Mouse (Mus musculus) splenic B cell, adult 2 months (primary cell): ENCODE data around the gene Pheta1.
A peak's percentile ranks its signal among the peaks of the same experiment; 100 is the strongest.

Experiments
- DNase-seq: peaks from one replicate; pipeline ENCODE4 v3.0.0-alpha.2; 2011; ENCODE audit warnings: low read depth, low spot score
- H3K27me3 ChIP-seq: 2 replicates; pipeline ENCODE4 v1.6.1; 2012; ENCODE audit warnings: mild to moderate bottlenecking, low read length, moderate library complexity, mixed read lengths; ENCODE audit not compliant: control insufficient read depth, poor library complexity, insufficient read depth, severe bottlenecking
- H3K36me3 ChIP-seq: 2 replicates; pipeline ENCODE4 v1.6.1; 2012; ENCODE audit warnings: mild to moderate bottlenecking, low read length, moderate library complexity, mixed read lengths; ENCODE audit not compliant: control insufficient read depth, poor library complexity, insufficient read depth, severe bottlenecking

Gene Pheta1

DNA sequence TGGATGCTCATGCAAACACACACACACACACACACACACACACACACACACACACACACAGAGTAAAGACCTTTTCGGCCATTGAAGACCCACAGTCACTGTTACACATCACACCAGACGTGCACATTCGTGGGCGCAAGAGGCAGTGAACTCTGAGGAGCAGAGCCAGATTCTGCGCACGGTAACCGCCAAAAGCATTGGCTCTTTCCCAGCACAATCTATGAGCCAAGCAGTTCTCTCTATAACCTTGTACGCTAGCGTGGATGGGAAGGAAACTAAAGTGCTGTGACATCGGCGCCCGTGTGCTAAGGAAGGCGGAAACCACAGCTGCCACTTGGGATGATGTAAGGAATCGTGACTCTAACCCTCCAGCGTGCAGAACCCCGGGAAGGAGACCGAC is 29.9 kb downstream of the Pheta1 start:
- DNase-seq, result no peak
- no peaks in the 10 kb centered on the region for H3K27me3 ChIP-seq
- H3K36me3 ChIP-seq, result no peaks in the 10 kb centered on the region

DNA sequence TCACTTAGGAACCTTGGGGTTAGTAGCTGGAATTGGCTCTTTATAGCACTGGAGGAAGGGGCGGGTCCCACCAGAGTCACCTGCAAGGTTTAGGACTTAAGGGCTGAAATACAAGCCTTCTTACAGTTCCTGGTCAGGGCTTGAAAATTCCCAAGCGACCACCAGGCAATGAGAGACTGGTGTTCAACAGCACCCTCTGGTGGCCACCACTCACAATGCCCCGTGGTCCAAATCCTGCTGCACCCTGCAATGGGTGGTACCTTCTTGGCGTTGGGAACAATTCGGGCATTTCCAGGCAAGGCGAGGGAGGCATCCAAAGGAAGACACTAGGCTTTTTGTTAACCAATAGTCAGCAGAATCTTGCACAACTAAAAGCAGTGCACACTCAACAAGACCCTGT is 30.4 kb downstream of the Pheta1 start:
- Histone ChIP-seq H3K27me3 (no peaks in the 10 kb centered on the region), H3K36me3 (no peaks in the 10 kb centered on the region)
- DNase-seq, result peak; percentile 72

DNA sequence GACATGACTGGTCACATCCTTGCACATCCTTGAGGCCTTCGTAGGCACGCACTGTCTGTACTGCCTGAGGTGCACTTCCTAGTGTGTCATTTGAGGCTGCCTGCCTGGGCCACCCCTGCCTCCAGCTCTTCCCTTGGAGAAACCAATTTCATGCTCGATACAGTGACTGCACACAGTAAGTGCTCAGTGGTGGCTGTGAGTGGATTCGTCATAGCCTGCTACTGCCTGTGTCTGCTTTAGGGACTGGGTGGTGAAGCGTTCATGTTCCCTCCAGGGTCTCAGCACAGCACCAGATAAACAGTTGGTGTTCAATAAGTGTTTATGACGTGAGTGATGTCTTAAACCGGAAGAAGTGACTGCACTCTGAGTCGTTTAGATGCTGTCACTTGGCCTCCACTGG is 34.6 kb downstream of the Pheta1 start:
- DNase-seq, result no peak
- no peaks in the 10 kb centered on the region for H3K36me3 ChIP-seq
- H3K27me3 ChIP-seq, result no peaks in the 10 kb centered on the region

DNA sequence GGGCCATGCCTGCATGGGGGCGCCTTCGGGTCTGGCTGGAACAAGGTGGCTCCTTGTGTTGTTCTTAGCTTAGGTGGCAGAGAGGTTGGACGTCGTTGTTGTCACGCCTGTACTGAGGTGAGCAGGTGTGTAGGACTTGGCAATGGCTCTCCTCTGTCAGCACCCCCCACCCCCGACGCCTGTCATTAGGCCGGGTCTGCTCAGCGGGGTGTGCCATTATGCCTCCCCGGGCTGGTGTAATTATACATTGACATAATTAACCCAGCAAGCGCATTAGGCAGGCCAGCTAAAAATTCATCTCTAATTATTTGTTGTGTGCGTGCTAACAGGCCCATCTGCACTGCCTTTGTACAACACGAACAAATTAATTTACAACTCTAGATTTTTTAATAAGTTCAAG is 40.6 kb downstream of the Pheta1 start:
- Histone ChIP-seq H3K36me3 (no peaks in the 10 kb centered on the region), H3K27me3 (no peaks in the 10 kb centered on the region)
- DNase-seq, result no peak

DNA sequence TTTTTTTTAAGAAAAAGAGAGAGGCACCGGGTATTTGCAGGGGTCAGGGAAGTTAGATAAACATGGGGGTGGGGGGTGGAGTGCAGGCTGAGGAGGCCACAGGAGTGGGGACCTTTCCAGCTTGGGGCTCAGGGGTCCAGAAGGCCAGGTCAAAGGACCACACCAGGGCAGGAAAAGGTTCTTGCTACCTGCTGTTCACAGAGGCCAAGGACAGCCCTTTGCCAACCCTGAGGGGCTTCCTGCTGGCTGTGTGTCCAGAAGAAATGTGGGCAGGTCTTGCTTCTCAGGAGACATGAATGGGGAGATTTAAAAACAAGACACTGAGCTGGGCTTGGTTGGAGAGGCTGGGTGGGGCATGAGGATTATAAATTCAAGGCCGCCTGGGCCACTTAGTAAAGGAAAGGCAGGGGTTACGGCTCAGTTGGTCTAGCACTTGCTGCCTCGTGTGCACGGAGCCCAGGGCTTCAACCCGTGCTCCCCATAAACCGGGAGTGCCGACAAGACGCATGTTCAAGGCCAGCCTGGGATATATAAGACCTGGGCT is 41.1 kb downstream of the Pheta1 start:
- H3K36me3 ChIP-seq, result no peaks in the 10 kb centered on the region
- no peaks in the 10 kb centered on the region for H3K27me3 ChIP-seq
- DNase-seq, result no peak

DNA sequence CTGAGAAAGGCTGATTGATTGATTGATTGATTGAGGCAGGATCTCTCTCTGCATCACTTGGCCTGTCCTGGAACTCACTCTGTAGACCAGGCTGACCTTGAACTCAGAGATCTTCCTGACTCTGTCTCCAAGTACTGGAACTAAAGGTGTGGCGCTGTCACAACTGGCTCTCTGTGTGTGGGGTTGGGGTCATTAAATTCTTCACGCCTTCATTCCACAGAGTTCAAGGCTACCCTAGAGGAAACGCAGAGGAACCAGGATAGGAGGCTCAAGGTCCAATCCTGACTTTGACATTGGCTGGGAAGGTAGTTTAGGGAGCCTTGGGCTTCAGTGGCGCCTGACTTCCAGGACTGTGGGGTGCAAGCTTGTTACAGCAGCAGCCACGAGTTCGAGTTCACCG is 42.1 kb downstream of the Pheta1 start:
- no peak for DNase-seq
- Histone ChIP-seq H3K36me3 (no peaks in the 10 kb centered on the region), H3K27me3 (no peaks in the 10 kb centered on the region)

DNA sequence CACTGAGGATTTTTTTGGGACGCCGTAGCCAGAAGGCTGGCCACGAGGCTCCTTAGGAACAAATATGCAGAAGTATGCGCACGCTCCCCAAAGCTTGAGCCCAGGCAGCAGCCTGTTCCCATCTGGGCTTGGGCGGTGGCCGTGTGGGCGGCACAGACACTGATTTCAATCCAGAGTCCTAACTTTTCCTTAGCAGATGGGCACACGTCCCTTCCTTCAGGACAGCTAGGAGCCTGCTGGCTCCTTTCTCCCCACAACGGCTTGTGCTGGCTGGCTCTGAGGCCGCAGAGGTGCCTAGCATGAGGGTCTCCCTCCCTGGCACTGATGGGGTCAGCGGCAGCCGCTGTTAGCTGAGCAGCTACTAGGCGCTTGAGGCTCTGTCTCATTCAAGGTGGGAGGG is 43.5 kb downstream of the Pheta1 start:
- Histone ChIP-seq H3K36me3 (no peaks in the 10 kb centered on the region), H3K27me3 (no peaks in the 10 kb centered on the region)
- DNase-seq, result no peak

DNA sequence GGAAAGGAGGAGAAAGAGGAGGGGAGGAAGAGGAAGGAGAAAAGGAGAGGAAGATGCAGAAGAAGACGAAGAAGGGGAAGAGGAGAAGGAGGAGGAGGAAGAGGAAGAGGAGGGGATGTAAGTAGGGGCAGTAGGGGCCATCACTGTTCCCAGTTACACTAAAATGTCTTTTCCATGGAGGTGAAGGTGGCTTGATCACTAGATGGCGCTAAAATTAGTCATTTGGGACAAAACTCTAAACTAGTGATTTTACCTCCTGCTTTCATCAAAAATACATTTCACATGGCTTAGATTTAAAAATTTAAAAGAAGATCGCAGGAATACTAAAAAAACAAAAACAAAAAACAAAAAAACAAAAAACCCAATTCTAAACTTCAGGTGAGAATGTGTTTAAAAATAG is 44.8 kb downstream of the Pheta1 start:
- DNase-seq, result peak; percentile 10
- no peaks in the 10 kb centered on the region for H3K36me3 ChIP-seq

DNA sequence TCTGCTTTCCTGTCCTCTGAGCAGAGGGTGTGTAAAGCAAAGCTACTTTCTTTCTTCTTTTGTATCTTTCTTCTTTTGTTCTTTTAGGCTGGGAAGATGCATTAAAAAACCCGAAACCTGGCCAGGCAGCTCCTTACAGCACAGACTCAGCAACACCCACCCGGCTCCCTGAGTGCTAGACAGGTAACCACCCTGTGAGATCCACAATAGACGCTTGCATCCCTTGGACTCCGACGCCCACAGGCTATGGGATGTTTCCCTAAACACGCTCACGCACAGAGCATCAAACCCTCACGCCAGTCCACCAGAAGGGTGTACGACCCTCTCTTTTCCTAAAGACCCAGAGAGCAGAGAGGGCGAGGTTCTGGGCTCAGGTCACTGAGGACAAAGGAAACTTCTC is 45.9 kb downstream of the Pheta1 start:
- H3K36me3 ChIP-seq, result no peaks in the 10 kb centered on the region
- no peaks in the 10 kb centered on the region for H3K27me3 ChIP-seq
- DNase-seq, result no peak

More for the DNA sequence above, 44.8 kb downstream of the Pheta1 start:
- H3K27me3 ChIP-seq, result no peaks in the 10 kb centered on the region

DNA sequence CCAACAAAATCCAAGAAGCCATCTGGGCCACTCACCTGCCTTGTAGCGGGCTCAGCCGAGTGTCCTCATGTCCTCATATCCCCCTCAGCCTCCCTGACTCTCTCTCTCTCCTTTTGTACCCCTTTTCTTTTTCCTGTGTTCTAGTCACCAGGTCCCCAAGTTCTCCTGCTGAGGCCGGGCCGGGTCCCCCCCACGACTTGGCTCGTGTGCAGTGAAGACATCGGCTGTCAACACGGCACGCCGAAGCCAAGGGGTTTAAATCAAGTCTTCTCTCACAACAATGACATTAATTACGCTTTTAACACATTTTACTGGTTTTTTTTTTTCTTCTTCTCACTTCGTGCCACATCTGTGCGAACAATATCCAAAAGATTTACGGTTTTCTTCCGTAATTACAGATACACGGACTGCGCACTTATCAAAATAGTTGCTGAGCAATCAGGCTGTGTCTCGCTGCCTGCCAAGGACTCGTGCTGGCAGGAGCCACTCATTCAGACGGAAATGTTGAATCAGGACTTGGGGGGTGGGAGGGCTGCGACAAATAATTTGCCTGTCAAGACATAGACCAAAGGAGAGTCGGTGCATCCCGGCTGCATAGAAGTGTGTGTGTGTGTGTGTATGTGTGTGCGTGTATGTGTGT is 46.5 kb downstream of the Pheta1 start:
- H3K27me3 ChIP-seq, result no peaks in the 10 kb centered on the region
- no peaks in the 10 kb centered on the region for H3K36me3 ChIP-seq
- no peak for DNase-seq

DNA sequence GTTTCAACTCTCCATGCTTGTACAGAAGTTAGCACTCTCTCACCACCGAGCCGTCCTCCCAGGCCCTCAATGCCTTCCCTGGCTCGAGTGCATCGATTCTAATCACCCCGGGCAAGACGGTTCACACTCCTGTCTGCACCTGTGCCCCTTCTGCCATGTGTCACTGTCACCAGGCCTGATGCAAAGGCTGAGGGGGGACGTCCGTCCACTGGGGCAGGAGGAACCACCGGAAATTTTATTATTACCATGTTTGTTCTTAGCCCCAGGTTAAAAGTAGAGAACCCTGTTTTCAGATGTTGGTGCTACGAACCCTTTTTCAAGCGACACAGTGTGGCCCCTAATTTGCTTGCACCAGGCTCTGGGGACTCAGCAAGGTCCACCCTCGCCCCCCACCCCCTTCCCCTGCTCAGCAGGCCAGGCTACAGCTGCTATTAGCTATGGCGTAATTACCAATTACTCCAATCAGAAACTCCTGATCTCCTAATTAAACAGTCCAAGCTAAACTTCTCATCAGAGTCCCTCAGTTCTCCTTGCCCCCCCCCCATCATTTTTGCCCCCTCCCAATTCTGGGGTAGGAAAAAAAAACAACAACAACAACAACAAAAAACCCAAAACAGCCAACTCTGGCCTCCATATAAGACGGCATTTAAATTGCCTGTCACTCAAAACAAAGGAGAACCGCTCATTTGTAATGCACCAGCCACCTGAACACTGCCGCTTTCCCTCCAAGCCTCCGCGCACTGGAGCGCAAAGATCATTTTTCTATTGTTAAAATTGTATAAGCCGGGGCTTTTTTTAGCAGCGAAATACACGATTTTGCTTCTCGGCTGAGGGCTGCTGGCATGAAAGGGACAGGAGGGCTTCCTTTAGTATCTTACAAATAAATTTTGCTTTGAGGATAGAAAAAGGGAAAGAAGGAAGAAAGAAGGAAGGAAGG is 54.3 kb downstream of the Pheta1 start:
- DNase-seq, result no peak
- H3K36me3 ChIP-seq, result no peaks in the 10 kb centered on the region
- no peaks in the 10 kb centered on the region for H3K27me3 ChIP-seq
